ENCODE assay signal across 9 mouse cellular contexts in the genomic region with DNA sequence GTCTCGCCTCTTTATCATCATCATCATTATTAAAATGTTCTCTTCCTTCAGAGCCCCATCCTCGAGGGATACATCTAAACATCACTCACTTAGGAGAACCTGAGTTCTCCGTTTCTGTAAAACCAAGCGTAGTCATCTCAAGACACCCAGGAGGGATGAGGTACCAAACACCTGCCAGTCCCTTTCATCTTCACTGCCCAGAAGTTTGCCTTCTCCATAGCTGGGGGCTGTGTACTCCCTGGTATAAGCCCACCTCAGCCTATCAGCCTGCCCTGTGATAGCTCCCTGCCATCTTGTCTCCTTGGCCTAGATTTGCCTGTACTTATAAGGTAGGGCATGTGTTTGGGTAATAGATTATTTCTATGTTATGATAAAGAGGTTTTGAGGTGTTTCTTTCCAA. TPM values are rescaled to one million over a fixed set of nuclear protein-coding genes. Genes with fewer than 3 reads are reported as not detected.
DNase-seq lines count a peak whose midpoint lies in the region; ATAC-seq and TF ChIP-seq lines count a peak whose summit lies in the region.
"Had no signal": no experiment of that assay in that cellular context is flagged by ENCODE, and none has a peak within 500 bp of the region (broad histone marks: within the 10 kb centered on the region; RNA-seq: fewer than 3 reads in every experiment).

No protein-coding gene starts in this region.

- H3K36me3 ChIP-seq in forebrain, postnatal 0 days (ENCODE audit: insufficient read depth): no peaks in the 10 kb centered on the region
- no peaks in the 10 kb centered on the region for H3K36me3 ChIP-seq in liver, postnatal 0 days (replicated peaks; ENCODE audit: insufficient read depth, low read length)

- H3K27ac ChIP-seq in forebrain, postnatal 0 days (ENCODE audit: low read depth, low read length): no peak overlapping the region
- H3K27ac ChIP-seq in liver, postnatal 0 days (ENCODE audit: low read depth): peak overlapping the region; percentile 96; the same call in 1 of the 2 replicates

- H3K4me2 ChIP-seq in forebrain, postnatal 0 days (ENCODE audit: low read depth): peak overlapping the region; percentile 79
- peak overlapping the region; percentile 90 for H3K4me2 ChIP-seq in liver, postnatal 0 days (ENCODE audit: low read depth, low read length)

- peak overlapping the region; percentile 50 for H3K9ac ChIP-seq in forebrain, postnatal 0 days
- H3K9ac ChIP-seq in liver, postnatal 0 days (replicated peaks): peak overlapping the region; percentile 97

- no peaks in the 10 kb centered on the region for H3K4me1 ChIP-seq in forebrain, postnatal 0 days (ENCODE audit: insufficient read depth)
- H3K4me1 ChIP-seq in liver, postnatal 0 days (ENCODE audit: insufficient read depth): peaks cover 26% of the 10 kb centered on the region

- WGBS in forebrain, postnatal 0 days: 14% methylated on average over 4 of the region's 4 CpGs
- WGBS in liver, postnatal 0 days (ENCODE audit: insufficient replicate concordance): 15% methylated on average over 4 of the region's 4 CpGs

- DNase-seq in frontal cortex, postnatal 14 days (ENCODE audit: low spot score in 2 of 2): no peak
- no peak for DNase-seq in forebrain, postnatal 0 days
- no peak for DNase-seq in liver, postnatal 0 days
- no peak for DNase-seq in thymus, postnatal 14 days
- DNase-seq in frontal cortex, postnatal 25 days (ENCODE audit: low spot score in 2 of 2): no peak
- no peak for DNase-seq in spleen, postnatal 14 days (ENCODE audit: low spot score in 2 of 2)

- peak; percentile 22; the same call in 1 of the 2 replicates for ATAC-seq in frontal cortex, adult (ENCODE audit: low TSS enrichment)
- peak; percentile 12 for ATAC-seq in CD4-positive, CD25-positive, alpha-beta regulatory T cell, adult 4 months
- ATAC-seq in forebrain, postnatal 0 days: no peak
- no peak for ATAC-seq in liver, postnatal 0 days

- peak overlapping the region; percentile 88 for H3K4me3 ChIP-seq in forebrain, postnatal 0 days (ENCODE audit: low read depth, low read length)
- peak overlapping the region; percentile 89 for H3K4me3 ChIP-seq in liver, postnatal 0 days (ENCODE audit: low read depth, low read length)

- TF ChIP-seq CTCF in forebrain, postnatal 0 days (IDR thresholded peaks at IDR 0.05; ENCODE audit: low read depth): no peak
- no peak for TF ChIP-seq CTCF in liver, postnatal 0 days (IDR thresholded peaks at IDR 0.05; ENCODE audit: low read depth)

- TF ChIP-seq EP300 in liver, postnatal 0 days (IDR thresholded peaks at IDR 0.05; ENCODE audit: low read depth): no peak

- no peaks in the 10 kb centered on the region for H3K9me3 ChIP-seq in forebrain, postnatal 0 days (ENCODE audit: low read length)
- no peaks in the 10 kb centered on the region for H3K9me3 ChIP-seq in liver, postnatal 0 days (ENCODE audit: low read length)

- no peaks in the 10 kb centered on the region for H3K27me3 ChIP-seq in forebrain, postnatal 0 days (ENCODE audit: insufficient read depth, low read length)
- no peaks in the 10 kb centered on the region for H3K27me3 ChIP-seq in liver, postnatal 0 days (ENCODE audit: insufficient read depth, low read length)
- H3K27me3 ChIP-seq: Patski had no signal

RNA-seq across cellular contexts. Expression of a gene that starts 1.1 kb away (rescaled TPM):
- 10 to 100 TPM; 77.7 to 82.2 TPM for polyA plus RNA-seq in CD4-positive, CD25-positive, alpha-beta regulatory T cell, adult 4 months (2017; shearing (Covaris generic))
- total RNA-seq in forebrain, postnatal 0 days (2014; rRNA removed): 108 and 109 TPM in 2 replicates
- 33.1 and 42.6 TPM in 2 replicates for polyA plus RNA-seq in forebrain, postnatal 0 days (2015; fragmentation: Nextera tagmentation; extraction: Ambion mirVana)
- polyA plus RNA-seq in liver, postnatal 0 days (2015; fragmentation: Nextera tagmentation; extraction: Ambion mirVana): 20.0 and 21.2 TPM in 2 replicates

RNA-seq across cellular contexts. Expression of a gene that starts 46.9 kb away (rescaled TPM):
- polyA plus RNA-seq in CD4-positive, CD25-positive, alpha-beta regulatory T cell, adult 4 months (2017; shearing (Covaris generic)): not detected
- 0.23 and 0.62 TPM in 2 replicates for total RNA-seq in forebrain, postnatal 0 days (2014; rRNA removed)
- polyA plus RNA-seq in forebrain, postnatal 0 days (2015; fragmentation: Nextera tagmentation; extraction: Ambion mirVana): 0.08 and 0.29 TPM in 2 replicates
- not detected in 2 replicates for polyA plus RNA-seq in liver, postnatal 0 days (2015; fragmentation: Nextera tagmentation; extraction: Ambion mirVana)
- polyA plus RNA-seq: Patski had no signal

Comparison
In these comparisons a context has a peak if more than half of its experiments do, and no peak if none do; other contexts are left out.
1. ATAC-seq: peak in frontal cortex, adult (single experiment) and CD4-positive, CD25-positive, alpha-beta regulatory T cell, adult 4 months (single experiment); none in forebrain, postnatal 0 days (single experiment) and liver, postnatal 0 days (single experiment).